Mouse (Mus musculus) spleen, adult 2 months (tissue): Measurements from ENCODE around the gene Pik3r4.

ENCODE experiments used
- CTCF ChIP-seq: fragments of 200-500 bp; IDR thresholded peaks from 2 replicates; pipeline ENCODE4 v1.5.1; 2011; ENCODE audit warnings: mild to moderate bottlenecking, inconsistent platforms; ENCODE audit not compliant: insufficient read depth, insufficient read length, insufficient replicate concordance; ENCODE audit errors: extremely low read depth
- POLR2A ChIP-seq: fragments of 200-500 bp; IDR thresholded peaks from 2 replicates; pipeline ENCODE4 v1.6.1; 2011; ENCODE audit warnings: low read depth, low read length, inconsistent platforms

DNA sequence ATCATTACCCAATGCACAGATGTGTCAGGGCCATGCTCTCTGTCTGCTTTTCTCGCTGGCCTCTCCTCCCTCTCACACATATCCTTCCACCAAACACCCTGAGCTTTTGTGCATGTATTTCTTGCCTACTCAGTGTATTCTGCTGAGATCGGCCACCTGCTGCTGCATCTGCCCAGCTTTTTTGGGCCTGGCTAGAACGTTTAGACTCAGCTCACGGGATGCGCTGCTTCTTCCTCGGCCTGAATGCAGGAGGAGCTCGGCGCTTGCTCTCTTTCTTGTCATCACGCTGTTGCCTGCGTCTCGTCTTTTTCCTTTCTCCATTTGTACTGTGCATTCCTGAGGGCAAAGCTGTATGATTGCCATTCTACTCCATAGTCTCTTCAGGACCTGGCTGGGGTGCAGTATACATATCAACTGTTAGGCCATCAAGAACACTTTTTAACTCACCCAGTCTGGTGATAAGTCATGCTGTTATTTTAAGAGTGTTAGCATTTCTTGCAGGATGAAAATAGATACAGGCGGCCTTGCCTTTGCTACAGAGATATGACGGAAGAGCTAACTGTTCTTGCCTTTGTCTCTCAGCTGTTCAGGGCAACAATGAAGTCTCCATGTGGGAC is 41.9 kb downstream of the Pik3r4 start:
- TF ChIP-seq CTCF (no peak), POLR2A (no peak)
